Mouse (Mus musculus) urinary bladder, postnatal 25 days (tissue): ENCODE results near the gene Zfp108.
"Not testable (repeated sequence)": the region's sequence is repeated elsewhere in the genome, so short reads cannot be mapped to it uniquely, and the experiment has no call there.

Source experiments
- DNase-seq: peaks from one replicate; pipeline ENCODE4 v3.0.0; 2022; ENCODE audit warnings: low spot score

The Zfp108 gene

GRCm38 (mm10) chr7:24254633-24255474 lies at the start of gene Zfp108:
Zfp108 (plus strand) TSS chr7:24254794.
- peak; percentile 65 for DNase-seq

- DNase-seq = peak; percentile 43
These were observed 46.9 kb upstream of the Zfp108 start for GRCm38 (mm10) chr7:24207488-24208261.

- no peak for DNase-seq
These were observed 46.2 kb upstream of the Zfp108 start for GRCm38 (mm10) chr7:24208282-24208886.

GRCm38 (mm10) chr7:24210296-24210695 lies 44.3 kb upstream of the Zfp108 start:
- no peak for DNase-seq

- no peak for DNase-seq
These were observed 43.3 kb upstream of the Zfp108 start, which contains the start of gene Zfp111 for GRCm38 (mm10) chr7:24211343-24211742. Zfp111 (minus strand) TSS chr7:24211443.

GRCm38 (mm10) chr7:24237040-24237791 lies 17.4 kb upstream of the Zfp108 start, which contains the start of gene Zfp109:
Zfp109 (minus strand) TSS chr7:24237560.
- peak; percentile 49 for DNase-seq

- DNase-seq = no peak
These were observed 597 bp upstream of the Zfp108 start for GRCm38 (mm10) chr7:24253779-24254615.

GRCm38 (mm10) chr7:24259306-24259999 lies 4.9 kb downstream of the Zfp108 start:
- DNase-seq = no peak

- no peak for DNase-seq
These were observed 5.4 kb downstream of the Zfp108 start for GRCm38 (mm10) chr7:24260000-24260312.

- no peak for DNase-seq
These were observed 13.9 kb downstream of the Zfp108 start for GRCm38 (mm10) chr7:24268176-24269155.

- DNase-seq = no peak
These were observed 14.7 kb downstream of the Zfp108 start for GRCm38 (mm10) chr7:24269256-24269655.

- DNase-seq = no peak
These were observed 15.2 kb downstream of the Zfp108 start for GRCm38 (mm10) chr7:24269667-24270287.

- peak; percentile 44 for DNase-seq
These were observed 15.7 kb downstream of the Zfp108 start, which contains the start of gene Zfp93 for GRCm38 (mm10) chr7:24270288-24270672. Zfp93 (plus strand) TSS chr7:24270420.

GRCm38 (mm10) chr7:24271191-24271590 lies 16.6 kb downstream of the Zfp108 start:
- no peak for DNase-seq

- no peak for DNase-seq
These were observed 19.9 kb downstream of the Zfp108 start for GRCm38 (mm10) chr7:24274456-24274855.

- DNase-seq = not testable (repeated sequence)
These were observed 24.2 kb downstream of the Zfp108 start for GRCm38 (mm10) chr7:24278771-24279170.

- DNase-seq = no peak
These were observed 25.6 kb downstream of the Zfp108 start for GRCm38 (mm10) chr7:24280031-24280857.

GRCm38 (mm10) chr7:24280858-24281145 lies 26.2 kb downstream of the Zfp108 start:
- DNase-seq = no peak
